Mouse (Mus musculus): ENCODE results near the gene Fgfr2. TPM values are rescaled to one million over a fixed set of nuclear protein-coding genes. Genes with fewer than 3 reads are reported as not detected.

Fgfr2 gene
- polyA plus RNA-seq, 1 experiment from 2014 or later, result 11.4 TPM

- ATAC-seq (ENCODE audit: low read depth), result no peak
- Histone ChIP-seq H3K27me3 (ENCODE audit: control insufficient read depth, insufficient read depth, low read depth, low read length) (no peaks in the 10 kb centered on the region), H3K36me3 (ENCODE audit: control insufficient read depth, insufficient read depth) (no peaks in the 10 kb centered on the region), H3K9ac (ENCODE audit: low read depth, low read length) (no peak overlapping the region), H3K4me3 (ENCODE audit: low read depth, low read length) (no peak overlapping the region), H3K27ac (ENCODE audit: low read length) (no peak overlapping the region), H3K4me1 (ENCODE audit: control insufficient read depth, low read depth, low read length) (peaks cover 9% of the 10 kb centered on the region), H3K4me2 (ENCODE audit: low read depth, low read length) (no peak overlapping the region), H3K9me3 (replicated peaks; ENCODE audit: control insufficient read depth, low read length) (no peaks in the 10 kb centered on the region)
- 73% methylated on average over 4 of the region's 4 CpGs for WGBS (ENCODE audit: insufficient replicate concordance)
Observed at GRCm38 (mm10) chr7:133044721-133045120, 78.4 kb downstream of the Fgfr2 start.

- no peak overlapping the region for H3K27ac ChIP-seq (ENCODE audit: low read length)
- H3K9ac ChIP-seq (ENCODE audit: low read depth, low read length), result no peak overlapping the region
- ATAC-seq (ENCODE audit: low read depth), result no peak
Observed at GRCm38 (mm10) chr7:133041784-133042183, 81.4 kb downstream of the Fgfr2 start.

GRCm38 (mm10) chr7:133040688-133041345, 82.3 kb downstream of the Fgfr2 start:
- 67% methylated on average over 3 of the region's 3 CpGs for WGBS (ENCODE audit: insufficient replicate concordance)
- no peaks in the 10 kb centered on the region for H3K36me3 ChIP-seq (ENCODE audit: control insufficient read depth, insufficient read depth)
- no peak overlapping the region for H3K27ac ChIP-seq (ENCODE audit: low read length)
- no peak overlapping the region for H3K4me3 ChIP-seq (ENCODE audit: low read depth, low read length)
- no peak overlapping the region for H3K4me2 ChIP-seq (ENCODE audit: low read depth, low read length)
- no peaks in the 10 kb centered on the region; the same call in 1 of the 2 replicates for H3K4me1 ChIP-seq (ENCODE audit: control insufficient read depth, low read depth, low read length)
- no peak for ATAC-seq (ENCODE audit: low read depth)
- no peaks in the 10 kb centered on the region for H3K27me3 ChIP-seq (ENCODE audit: control insufficient read depth, insufficient read depth, low read depth, low read length)
- no peak overlapping the region for H3K9ac ChIP-seq (ENCODE audit: low read depth, low read length)
- H3K9me3 ChIP-seq (replicated peaks; ENCODE audit: control insufficient read depth, low read length), result no peaks in the 10 kb centered on the region

More at GRCm38 (mm10) chr7:133041784-133042183, 81.4 kb downstream of the Fgfr2 start:
- no peak overlapping the region for H3K4me2 ChIP-seq (ENCODE audit: low read depth, low read length)
- no peaks in the 10 kb centered on the region; the same call in 1 of the 2 replicates for H3K4me1 ChIP-seq (ENCODE audit: control insufficient read depth, low read depth, low read length)
- H3K4me3 ChIP-seq (ENCODE audit: low read depth, low read length), result no peak overlapping the region
- no peaks in the 10 kb centered on the region for H3K9me3 ChIP-seq (replicated peaks; ENCODE audit: control insufficient read depth, low read length)
- WGBS (ENCODE audit: insufficient replicate concordance), result 57% methylated on average over 3 of the region's 3 CpGs
- no peaks in the 10 kb centered on the region for H3K27me3 ChIP-seq (ENCODE audit: control insufficient read depth, insufficient read depth, low read depth, low read length)
- H3K36me3 ChIP-seq (ENCODE audit: control insufficient read depth, insufficient read depth), result no peaks in the 10 kb centered on the region

DNA sequence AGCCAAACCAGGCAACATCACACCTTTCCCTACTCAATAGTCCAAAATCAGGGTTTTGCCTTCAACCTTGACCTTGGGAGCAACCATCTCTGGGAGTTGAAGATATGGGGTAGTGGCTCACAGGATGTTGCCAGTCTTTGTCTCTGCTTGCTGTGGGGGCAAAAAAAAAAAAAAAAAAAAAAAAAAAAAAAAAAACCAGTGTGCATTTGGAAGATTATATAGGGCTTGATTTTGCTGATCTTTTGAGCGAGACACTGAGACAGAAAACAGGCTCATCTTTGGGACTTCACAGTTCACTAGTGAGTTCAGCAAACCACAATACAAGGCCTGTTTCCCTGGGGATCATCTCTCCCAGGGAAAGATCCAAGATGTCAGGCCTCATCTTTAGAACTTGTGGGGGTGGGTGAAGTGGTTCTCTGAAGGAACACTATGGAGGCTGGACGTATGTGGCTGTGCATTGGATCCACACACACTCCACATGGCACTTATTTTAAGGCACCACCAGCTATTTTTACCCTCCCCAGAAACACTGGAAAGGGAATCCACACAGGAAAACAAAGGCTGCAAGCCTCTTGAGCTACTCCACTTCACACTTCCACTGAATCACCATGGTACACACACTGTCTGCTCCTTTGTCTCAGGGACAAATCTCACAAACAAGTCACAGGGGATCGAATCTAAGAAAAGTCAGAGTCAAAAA, 83.4 kb downstream of the Fgfr2 start:
- H3K27me3 ChIP-seq (ENCODE audit: control insufficient read depth, insufficient read depth, low read depth, low read length), result no peaks in the 10 kb centered on the region
- H3K9me3 ChIP-seq (replicated peaks; ENCODE audit: control insufficient read depth, low read length), result no peaks in the 10 kb centered on the region
- H3K27ac ChIP-seq (ENCODE audit: low read length), result no peak overlapping the region
- no peaks in the 10 kb centered on the region; the same call in 1 of the 2 replicates for H3K4me1 ChIP-seq (ENCODE audit: control insufficient read depth, low read depth, low read length)
- ATAC-seq (ENCODE audit: low read depth), result no peak
- no peak overlapping the region for H3K4me3 ChIP-seq (ENCODE audit: low read depth, low read length)
- H3K36me3 ChIP-seq (ENCODE audit: control insufficient read depth, insufficient read depth), result no peaks in the 10 kb centered on the region
- no peak overlapping the region for H3K9ac ChIP-seq (ENCODE audit: low read depth, low read length)
- no peak overlapping the region for H3K4me2 ChIP-seq (ENCODE audit: low read depth, low read length)
- 60% methylated on average over 3 of the region's 3 CpGs for WGBS (ENCODE audit: insufficient replicate concordance)

DNA sequence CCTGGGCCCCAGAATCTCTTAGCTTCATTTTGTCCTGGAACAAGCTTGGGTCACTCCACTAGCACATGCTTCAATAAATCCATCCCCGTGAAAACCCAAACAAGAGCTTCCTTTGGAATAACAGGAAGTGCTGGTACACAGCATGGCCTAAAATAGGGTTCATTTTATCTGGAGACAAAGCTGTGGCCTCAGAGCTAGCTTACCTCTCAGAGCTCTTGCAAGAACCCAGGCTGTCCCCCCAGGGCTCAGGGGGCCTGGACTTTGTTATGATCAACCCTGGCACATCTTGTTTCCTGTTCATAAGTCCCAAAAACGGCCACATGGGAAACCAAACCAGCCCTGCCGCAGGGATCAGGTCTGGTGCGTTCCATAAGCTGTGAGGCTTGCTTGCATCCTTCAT, 85.5 kb downstream of the Fgfr2 start:
- 48% methylated on average over 4 of the region's 4 CpGs for WGBS (ENCODE audit: insufficient replicate concordance)
- Histone ChIP-seq H3K9ac (ENCODE audit: low read depth, low read length) (no peak overlapping the region), H3K4me3 (ENCODE audit: low read depth, low read length) (no peak overlapping the region), H3K27me3 (ENCODE audit: control insufficient read depth, insufficient read depth, low read depth, low read length) (no peaks in the 10 kb centered on the region), H3K4me2 (ENCODE audit: low read depth, low read length) (no peak overlapping the region), H3K27ac (ENCODE audit: low read length) (no peak overlapping the region), H3K9me3 (replicated peaks; ENCODE audit: control insufficient read depth, low read length) (no peaks in the 10 kb centered on the region), H3K4me1 (ENCODE audit: control insufficient read depth, low read depth, low read length) (no peaks in the 10 kb centered on the region; the same call in 1 of the 2 replicates), H3K36me3 (ENCODE audit: control insufficient read depth, insufficient read depth) (no peaks in the 10 kb centered on the region)
- ATAC-seq (ENCODE audit: low read depth), result no peak

DNA sequence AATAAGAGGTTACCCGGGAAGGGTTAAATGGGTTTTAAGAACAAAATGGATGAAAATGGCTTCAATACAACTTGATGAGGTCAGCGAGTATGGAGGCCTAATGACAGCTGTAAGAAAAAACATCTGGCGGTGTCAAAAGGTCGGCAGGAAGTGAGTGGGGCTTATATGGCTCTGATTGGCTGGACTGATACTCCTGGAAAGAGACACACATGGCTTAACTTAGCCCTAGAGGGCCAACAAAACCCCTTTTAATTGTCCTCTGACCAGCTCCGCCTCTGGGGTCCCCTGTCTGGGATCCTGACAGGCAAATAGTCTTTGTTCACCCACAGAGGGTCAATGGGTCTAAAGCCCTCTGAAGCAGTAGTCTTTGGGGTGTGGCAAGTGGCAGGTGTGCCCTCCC, 85.9 kb downstream of the Fgfr2 start:
- no peak for ATAC-seq (ENCODE audit: low read depth)
- Histone ChIP-seq H3K9ac (ENCODE audit: low read depth, low read length) (no peak overlapping the region), H3K36me3 (ENCODE audit: control insufficient read depth, insufficient read depth) (no peaks in the 10 kb centered on the region), H3K4me1 (ENCODE audit: control insufficient read depth, low read depth, low read length) (no peaks in the 10 kb centered on the region; the same call in 1 of the 2 replicates), H3K4me2 (ENCODE audit: low read depth, low read length) (no peak overlapping the region), H3K27ac (ENCODE audit: low read length) (no peak overlapping the region), H3K4me3 (ENCODE audit: low read depth, low read length) (no peak overlapping the region), H3K9me3 (replicated peaks; ENCODE audit: control insufficient read depth, low read length) (no peaks in the 10 kb centered on the region), H3K27me3 (ENCODE audit: control insufficient read depth, insufficient read depth, low read depth, low read length) (no peaks in the 10 kb centered on the region)
- WGBS (ENCODE audit: insufficient replicate concordance), result 60% methylated on average over 5 of the region's 5 CpGs

DNA sequence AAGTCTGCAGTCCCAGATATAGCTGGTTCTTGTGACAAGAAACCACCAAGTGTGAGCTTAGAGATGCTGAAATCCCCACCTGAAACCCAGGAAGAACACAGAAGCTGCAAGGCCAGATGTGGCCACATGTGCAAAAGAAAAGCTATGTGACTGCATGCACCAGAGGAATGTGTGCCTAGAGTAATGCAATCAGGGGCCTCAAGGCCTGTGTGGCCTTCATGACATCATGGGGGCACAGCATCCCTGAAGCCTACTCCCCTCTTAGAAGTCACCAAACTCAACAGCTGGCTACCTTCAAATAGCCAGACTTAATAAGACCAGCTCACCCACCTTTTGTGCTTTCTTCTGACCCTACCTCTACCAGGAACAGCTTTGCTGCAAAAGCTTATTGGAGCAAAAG, 87.2 kb downstream of the Fgfr2 start:
- Histone ChIP-seq H3K9me3 (replicated peaks; ENCODE audit: control insufficient read depth, low read length) (no peaks in the 10 kb centered on the region), H3K27ac (ENCODE audit: low read length) (no peak overlapping the region), H3K4me3 (ENCODE audit: low read depth, low read length) (no peak overlapping the region), H3K36me3 (ENCODE audit: control insufficient read depth, insufficient read depth) (no peaks in the 10 kb centered on the region), H3K4me2 (ENCODE audit: low read depth, low read length) (no peak overlapping the region), H3K4me1 (ENCODE audit: control insufficient read depth, low read depth, low read length) (no peaks in the 10 kb centered on the region), H3K27me3 (ENCODE audit: control insufficient read depth, insufficient read depth, low read depth, low read length) (no peaks in the 10 kb centered on the region), H3K9ac (ENCODE audit: low read depth, low read length) (no peak overlapping the region)
- ATAC-seq (ENCODE audit: low read depth), result no peak

DNA sequence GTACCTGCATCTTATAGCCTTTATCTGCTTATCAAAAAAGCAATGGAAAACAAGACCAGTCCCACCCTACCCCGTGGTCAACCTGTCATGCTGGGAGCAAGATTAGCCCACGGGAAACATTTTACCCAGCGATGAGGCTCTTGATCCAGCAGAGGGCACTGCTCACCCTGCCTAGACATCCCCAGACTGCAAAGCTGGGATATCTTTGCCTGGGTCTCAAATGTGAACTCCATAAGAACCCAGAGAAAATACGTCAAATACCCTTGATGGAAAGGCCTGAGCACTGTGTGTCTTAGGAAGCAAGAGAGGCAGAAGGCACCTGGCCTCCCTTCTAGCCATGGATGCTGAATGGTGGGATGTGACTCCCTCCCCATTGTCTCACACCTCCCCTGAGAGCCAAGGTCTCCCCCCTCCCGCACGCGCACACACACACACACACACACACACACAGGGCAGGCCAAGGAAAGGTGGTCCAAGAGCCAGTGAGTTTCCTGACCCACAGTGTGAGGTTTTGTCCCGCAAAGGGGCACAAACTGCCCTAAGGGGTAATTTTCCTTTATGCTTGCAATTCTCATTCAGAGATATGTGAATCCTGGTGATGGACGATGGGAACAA, 90.5 kb downstream of the Fgfr2 start:
- H3K27ac ChIP-seq (ENCODE audit: low read length), result no peak overlapping the region

GRCm38 (mm10) chr7:133029496-133030047, 93.6 kb downstream of the Fgfr2 start:
- Histone ChIP-seq H3K9me3 (replicated peaks; ENCODE audit: control insufficient read depth, low read length) (no peaks in the 10 kb centered on the region), H3K27me3 (ENCODE audit: control insufficient read depth, insufficient read depth, low read depth, low read length) (no peaks in the 10 kb centered on the region), H3K4me2 (ENCODE audit: low read depth, low read length) (no peak overlapping the region), H3K36me3 (ENCODE audit: control insufficient read depth, insufficient read depth) (no peaks in the 10 kb centered on the region), H3K27ac (ENCODE audit: low read length) (no peak overlapping the region), H3K9ac (ENCODE audit: low read depth, low read length) (no peak overlapping the region), H3K4me1 (ENCODE audit: control insufficient read depth, low read depth, low read length) (no peaks in the 10 kb centered on the region), H3K4me3 (ENCODE audit: low read depth, low read length) (no peak overlapping the region)
- WGBS (ENCODE audit: insufficient replicate concordance), result 38% methylated on average over 8 of the region's 8 CpGs
- no peak for ATAC-seq (ENCODE audit: low read depth)

More for the DNA sequence above, 90.5 kb downstream of the Fgfr2 start:
- no peaks in the 10 kb centered on the region for H3K36me3 ChIP-seq (ENCODE audit: control insufficient read depth, insufficient read depth)
- no peaks in the 10 kb centered on the region for H3K9me3 ChIP-seq (replicated peaks; ENCODE audit: control insufficient read depth, low read length)
- 46% methylated on average over 9 of the region's 9 CpGs for WGBS (ENCODE audit: insufficient replicate concordance)
- no peak overlapping the region for H3K9ac ChIP-seq (ENCODE audit: low read depth, low read length)
- no peak for ATAC-seq (ENCODE audit: low read depth)
- H3K4me3 ChIP-seq (ENCODE audit: low read depth, low read length), result no peak overlapping the region
- no peaks in the 10 kb centered on the region for H3K4me1 ChIP-seq (ENCODE audit: control insufficient read depth, low read depth, low read length)
- no peak overlapping the region for H3K4me2 ChIP-seq (ENCODE audit: low read depth, low read length)
- no peaks in the 10 kb centered on the region for H3K27me3 ChIP-seq (ENCODE audit: control insufficient read depth, insufficient read depth, low read depth, low read length)
